Mouse (Mus musculus): ENCODE measurements around the gene Olfr68.
"Not testable (repeated sequence)": the region's sequence is repeated elsewhere in the genome, so short reads cannot be mapped to it uniquely, and the experiment has no call there.

The Olfr68 gene

GRCm38 (mm10) chr7:103779598-103779997, at the start of gene Olfr68:
Olfr68 (minus strand) TSS chr7:103779698.
- DNase-seq, result no peak

GRCm38 (mm10) chr7:103827808-103828207, 48.3 kb upstream of the Olfr68 start, which contains the start of gene Hbb-bs:
Hbb-bs (minus strand) TSS chr7:103828096.
- no peak for DNase-seq

DNA sequence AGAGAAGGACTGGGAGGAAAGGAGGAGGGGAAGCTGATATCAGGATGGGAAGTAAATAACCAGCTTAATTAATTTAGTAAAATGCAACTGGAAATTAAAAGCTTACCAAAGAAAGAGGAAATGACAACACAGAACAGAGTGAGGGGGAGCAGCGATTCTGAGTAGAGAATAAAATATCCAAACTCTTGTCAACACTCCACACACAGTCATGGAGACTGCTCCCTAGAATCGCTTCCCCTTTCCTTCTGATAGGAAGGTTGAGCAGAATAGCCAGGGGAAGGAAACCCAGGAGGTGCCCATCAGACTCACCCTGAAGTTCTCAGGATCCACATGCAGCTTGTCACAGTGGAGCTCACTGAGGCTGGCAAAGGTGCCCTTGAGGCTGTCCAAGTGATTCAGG, 47.6 kb upstream of the Olfr68 start:
- not testable (repeated sequence) for DNase-seq

- no peak for DNase-seq
These were observed 46.9 kb upstream of the Olfr68 start for GRCm38 (mm10) chr7:103826255-103826887.

- DNase-seq, result no peak
These were observed 46.2 kb upstream of the Olfr68 start for GRCm38 (mm10) chr7:103825536-103826254.

DNA sequence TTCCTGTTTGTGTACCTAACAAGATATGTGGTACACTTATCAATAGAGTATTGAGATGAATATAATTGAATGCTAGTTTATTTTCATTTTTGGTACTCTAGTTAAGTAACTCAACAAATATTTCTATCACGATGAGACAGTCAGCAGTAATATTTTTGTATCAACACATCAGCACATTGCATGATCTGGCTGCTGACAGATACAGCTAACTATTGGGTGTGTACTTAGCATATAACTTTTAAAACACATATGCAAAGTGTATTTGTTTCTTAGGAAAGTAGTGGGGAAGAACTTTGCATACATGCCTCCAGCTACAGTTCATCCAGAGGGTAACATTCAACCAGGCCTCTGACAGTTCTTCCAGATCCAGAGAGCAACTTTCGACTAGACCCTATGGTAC, 45.1 kb upstream of the Olfr68 start:
- DNase-seq, result no peak

- not testable (repeated sequence) for DNase-seq
These were observed 35.6 kb upstream of the Olfr68 start for GRCm38 (mm10) chr7:103815085-103815484.

GRCm38 (mm10) chr7:103813766-103814165, 34.3 kb upstream of the Olfr68 start, which contains the start of gene Hbb-bt:
Hbb-bt (minus strand) TSS chr7:103813996.
- DNase-seq, result no peak

GRCm38 (mm10) chr7:103813152-103813551, 33.7 kb upstream of the Olfr68 start:
- DNase-seq, result not testable (repeated sequence)

- DNase-seq, result no peak
These were observed 32.7 kb upstream of the Olfr68 start for GRCm38 (mm10) chr7:103812174-103812573.

GRCm38 (mm10) chr7:103811223-103811845, 31.8 kb upstream of the Olfr68 start:
- DNase-seq, result no peak

DNA sequence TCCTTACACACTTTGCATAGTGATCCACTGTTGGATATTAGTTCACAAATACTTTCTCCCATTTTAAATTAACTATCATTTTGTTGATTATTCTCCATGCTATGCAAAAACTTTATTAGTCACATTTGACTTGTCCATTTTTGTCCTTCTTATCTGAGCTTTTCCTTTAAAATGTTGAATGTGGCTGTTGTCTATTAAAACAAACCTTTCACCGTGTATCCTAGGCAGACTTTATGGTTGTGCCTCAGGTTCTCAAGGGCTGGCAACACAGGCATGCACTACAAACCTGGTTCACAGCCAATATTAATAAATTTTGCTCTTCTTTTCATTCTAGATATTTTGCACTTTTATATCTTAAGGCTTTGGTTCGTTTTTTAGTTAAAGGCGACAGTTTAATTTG, 31.2 kb upstream of the Olfr68 start:
- DNase-seq, result no peak

DNA sequence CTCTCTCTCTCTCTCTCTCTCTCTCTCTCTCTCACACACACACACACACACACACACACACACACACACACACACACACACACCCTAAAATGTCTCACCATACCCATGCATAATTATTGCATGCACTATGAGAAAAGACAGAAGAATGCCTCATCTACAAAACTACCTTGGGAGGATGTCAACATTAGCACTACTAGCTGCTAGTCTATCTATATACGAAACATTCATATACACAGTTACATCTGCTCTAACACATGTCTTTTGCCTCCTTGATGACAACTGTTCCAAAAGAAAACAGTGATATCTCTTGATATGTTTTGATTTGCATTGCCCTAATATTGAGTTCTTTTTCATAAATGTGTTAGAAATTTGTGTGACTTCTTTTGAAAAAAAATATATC, 30.8 kb upstream of the Olfr68 start:
- no peak for DNase-seq

- DNase-seq, result no peak
These were observed 30.3 kb upstream of the Olfr68 start for GRCm38 (mm10) chr7:103809801-103810155.

DNA sequence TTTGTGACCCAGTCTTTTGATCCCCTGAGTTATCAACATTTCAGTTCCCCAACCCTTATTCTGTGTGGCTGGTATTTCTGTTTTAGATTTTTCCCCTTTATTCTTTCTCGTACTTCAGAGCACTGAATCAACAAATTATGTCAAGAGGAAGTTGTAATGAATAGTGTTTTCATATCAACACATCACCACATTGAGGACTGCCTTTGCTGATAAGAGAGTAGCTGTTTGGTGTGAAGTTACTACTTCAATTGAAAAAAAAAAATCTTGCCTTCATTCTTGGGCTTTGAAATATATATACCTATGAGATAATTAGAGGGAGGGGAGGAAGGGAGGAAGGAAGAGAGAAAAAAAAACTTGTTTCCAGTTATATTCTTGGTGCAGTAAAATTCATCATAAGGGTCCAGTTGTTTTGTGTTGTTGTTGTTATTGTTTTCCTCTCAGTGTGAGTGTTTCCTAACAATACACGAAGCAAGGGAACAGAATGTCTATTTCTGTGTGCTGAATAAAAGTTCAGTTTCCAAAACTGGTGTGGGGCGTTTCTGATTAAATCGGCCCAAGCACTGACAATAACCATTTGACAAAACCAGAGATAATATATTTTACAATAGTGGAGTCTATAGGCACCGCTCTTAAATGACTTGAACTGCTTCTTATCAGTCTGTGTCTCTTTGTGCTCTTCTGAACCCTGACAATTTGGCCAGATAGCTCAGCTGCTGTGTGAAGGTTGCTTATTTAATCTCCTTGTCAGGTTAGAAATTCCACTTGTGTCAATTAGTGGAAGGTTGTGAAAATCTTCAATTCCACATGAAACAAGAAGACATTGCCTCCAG, 29.7 kb upstream of the Olfr68 start:
- DNase-seq, result no peak

- not testable (repeated sequence) for DNase-seq
These were observed 28.6 kb upstream of the Olfr68 start for GRCm38 (mm10) chr7:103808120-103808519.

GRCm38 (mm10) chr7:103806856-103807255, 27.4 kb upstream of the Olfr68 start:
- no peak for DNase-seq

GRCm38 (mm10) chr7:103792669-103793388, 13.3 kb upstream of the Olfr68 start:
- no peak for DNase-seq

DNA sequence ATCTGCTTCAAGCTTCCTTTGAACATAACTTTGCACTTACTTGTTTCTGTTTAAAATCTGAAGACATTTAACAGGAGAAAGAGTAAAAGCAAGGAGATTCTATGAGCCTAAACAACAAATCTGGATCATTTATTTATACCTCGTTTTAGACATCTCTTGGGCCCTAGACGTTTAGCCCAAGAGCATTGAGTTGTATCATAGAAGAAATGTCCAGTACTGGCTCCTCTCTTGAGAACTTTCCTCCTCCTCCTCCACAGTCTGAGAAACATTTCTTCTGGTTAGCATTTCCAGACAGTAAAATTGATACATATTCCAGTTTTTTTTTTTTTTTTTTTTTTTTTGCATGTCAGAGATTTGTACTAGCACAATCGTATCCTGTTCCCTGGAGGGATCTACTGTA, 12.2 kb upstream of the Olfr68 start, which contains the start of gene Olfr67:
Olfr67 (minus strand) TSS at position 101 of the 400 bp plus-strand sequence.
- no peak for DNase-seq

DNA sequence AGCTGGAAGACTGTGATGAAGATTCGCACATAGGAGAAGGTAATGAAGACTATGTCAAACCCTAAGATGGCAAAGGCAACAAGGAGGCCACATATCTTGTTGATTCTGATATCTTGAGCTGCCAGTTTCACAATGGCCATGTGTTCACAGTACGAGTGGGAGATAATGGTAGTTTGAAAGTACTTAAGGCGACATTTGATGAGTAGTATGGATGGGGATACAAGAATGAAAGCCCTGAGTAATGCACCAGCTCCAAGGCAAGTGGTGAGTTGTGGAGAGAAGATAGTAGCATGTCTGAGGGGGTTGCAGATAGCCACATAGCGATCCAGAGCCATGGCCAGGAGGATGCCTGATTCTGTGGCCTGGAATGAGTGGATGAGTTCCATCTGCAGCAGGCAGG, 1.8 kb downstream of the Olfr68 start:
- not testable (repeated sequence) for DNase-seq

GRCm38 (mm10) chr7:103771494-103771893, 8.0 kb downstream of the Olfr68 start, which contains the start of gene Olfr69:
Olfr69 (minus strand) TSS chr7:103771594.
- DNase-seq, result no peak

DNA sequence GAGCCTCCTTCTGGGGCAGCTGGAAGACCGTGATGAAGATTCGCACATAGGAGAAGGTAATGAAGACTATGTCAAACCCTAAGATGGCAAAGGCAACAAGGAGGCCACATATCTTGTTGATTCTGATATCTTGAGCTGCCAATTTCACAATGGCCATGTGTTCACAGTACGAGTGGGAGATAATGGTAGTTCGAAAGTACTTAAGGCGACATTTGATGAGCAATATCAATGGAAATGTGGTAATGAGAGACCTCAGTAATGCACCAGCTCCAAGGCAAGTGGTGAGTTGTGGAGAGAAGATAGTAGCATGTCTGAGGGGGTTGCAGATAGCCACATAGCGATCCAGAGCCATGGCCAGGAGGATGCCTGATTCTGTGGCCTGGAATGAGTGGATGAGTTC, 11.8 kb downstream of the Olfr68 start:
- not testable (repeated sequence) for DNase-seq

Measured in lung, postnatal 14 days (tissue).